Mouse (Mus musculus): ENCODE measurements around the gene Gm3646. TPM values are rescaled to one million over a fixed set of nuclear protein-coding genes. Genes with fewer than 3 reads are reported as not detected.

The Gm3646 gene
- not detected in 2 replicates for polyA plus RNA-seq (2015; fragmentation: Nextera tagmentation; extraction: Ambion mirVana)

DNA sequence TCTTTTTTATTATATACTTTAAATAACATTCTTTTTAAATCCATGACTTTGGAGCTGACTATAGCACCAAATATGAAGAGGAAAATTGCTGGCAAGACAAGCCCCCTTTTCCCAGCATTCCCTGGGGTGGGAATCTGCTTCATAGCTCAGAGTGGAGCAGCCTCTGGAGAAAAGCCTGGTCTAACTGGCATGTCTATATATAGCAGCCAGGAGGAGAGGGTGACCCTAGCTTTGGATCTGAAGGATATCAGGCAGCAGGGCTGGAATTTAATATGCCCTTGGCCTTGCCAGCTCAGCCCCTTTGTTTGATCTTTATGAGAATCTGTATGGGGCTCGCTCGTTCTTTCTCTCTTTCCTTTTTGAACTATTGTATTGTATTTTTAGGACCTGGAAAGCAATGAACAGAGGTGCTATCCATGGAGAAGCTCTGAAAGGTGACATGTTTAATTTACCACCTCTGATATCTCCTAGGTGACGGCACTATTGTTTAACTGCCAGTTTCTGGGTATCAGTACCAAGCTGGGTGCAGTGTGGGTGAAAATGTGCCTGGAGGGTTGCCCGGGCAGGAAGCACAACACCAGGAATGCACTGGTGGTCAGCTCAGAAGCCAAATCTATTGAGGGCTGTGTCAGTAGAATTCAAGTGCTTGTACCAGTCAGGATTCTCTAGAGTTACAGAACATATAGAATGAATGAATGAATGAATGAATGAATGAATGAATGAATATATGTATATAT, at the start of gene Gm3646:
Gene Gm3646 (minus strand): TSS at position 90 of the 737 bp plus-strand sequence.
- no peak for DNase-seq (ENCODE audit: low spot score)

DNA sequence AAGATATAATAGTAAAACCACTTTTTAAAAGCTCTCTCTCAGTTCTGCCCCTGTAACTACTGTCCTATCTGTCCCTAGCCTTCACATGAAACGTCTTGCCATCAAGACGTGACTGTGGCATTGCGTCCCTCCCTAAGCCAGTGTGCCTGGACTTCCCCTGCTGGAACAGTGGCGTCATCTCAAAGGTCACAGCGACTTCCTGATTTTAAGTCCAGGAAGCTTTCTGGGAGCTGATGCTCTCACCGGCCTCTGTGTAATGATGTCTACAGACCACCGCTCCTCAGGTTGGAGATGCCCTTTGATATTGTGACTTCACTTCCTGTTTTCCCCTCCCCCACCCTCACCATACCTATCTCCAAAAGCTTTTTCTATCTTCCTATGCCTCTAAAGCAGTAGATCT, 41.9 kb upstream of the Gm3646 start:
- DNase-seq (ENCODE audit: low spot score): peak; percentile 18

DNA sequence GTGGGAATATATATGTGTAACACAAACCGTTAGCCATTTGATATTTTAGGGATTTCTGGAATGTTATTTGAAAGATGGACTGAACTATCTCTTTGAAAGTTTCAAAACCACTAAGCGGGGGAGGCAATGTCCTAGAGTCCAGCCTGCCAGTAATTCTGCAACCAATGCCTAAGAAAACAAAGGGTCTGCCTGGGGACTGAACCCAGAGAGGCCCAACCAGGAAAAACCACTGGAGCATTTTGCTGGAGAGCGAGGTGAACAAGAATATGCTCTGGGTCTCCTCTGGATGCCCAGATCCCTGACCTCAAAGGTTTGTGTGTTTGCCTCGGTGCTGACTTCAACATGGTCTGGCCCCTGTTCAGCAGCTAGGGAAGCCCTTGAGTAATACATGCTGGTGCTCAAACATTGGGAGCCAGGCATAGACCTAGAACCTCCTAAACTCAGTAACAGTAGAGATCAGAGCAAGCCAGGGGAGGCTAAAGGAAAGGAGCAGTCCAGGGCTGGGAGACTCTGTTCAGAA, 41.0 kb upstream of the Gm3646 start:
- no peak for DNase-seq (ENCODE audit: low spot score)

DNA sequence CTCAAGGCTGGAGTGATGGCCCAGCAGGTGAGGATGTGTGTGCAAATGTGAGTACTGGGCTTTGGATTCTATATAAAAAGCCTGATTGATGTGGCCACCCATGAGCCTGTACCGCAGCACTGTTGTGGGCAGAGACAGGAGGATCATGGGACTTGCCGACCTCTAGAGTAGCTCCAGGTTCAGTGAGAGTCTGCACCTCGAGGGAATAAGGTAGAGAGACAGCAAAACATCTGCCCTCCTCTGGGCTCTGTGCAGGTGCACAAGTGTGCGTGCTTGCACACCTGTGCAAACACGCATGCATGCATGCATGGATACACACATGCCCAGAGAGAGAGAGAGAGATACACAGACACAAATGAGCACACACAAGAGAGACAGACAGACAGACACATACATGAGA, 38.2 kb upstream of the Gm3646 start:
- DNase-seq (ENCODE audit: low spot score): peak; percentile 62

DNA sequence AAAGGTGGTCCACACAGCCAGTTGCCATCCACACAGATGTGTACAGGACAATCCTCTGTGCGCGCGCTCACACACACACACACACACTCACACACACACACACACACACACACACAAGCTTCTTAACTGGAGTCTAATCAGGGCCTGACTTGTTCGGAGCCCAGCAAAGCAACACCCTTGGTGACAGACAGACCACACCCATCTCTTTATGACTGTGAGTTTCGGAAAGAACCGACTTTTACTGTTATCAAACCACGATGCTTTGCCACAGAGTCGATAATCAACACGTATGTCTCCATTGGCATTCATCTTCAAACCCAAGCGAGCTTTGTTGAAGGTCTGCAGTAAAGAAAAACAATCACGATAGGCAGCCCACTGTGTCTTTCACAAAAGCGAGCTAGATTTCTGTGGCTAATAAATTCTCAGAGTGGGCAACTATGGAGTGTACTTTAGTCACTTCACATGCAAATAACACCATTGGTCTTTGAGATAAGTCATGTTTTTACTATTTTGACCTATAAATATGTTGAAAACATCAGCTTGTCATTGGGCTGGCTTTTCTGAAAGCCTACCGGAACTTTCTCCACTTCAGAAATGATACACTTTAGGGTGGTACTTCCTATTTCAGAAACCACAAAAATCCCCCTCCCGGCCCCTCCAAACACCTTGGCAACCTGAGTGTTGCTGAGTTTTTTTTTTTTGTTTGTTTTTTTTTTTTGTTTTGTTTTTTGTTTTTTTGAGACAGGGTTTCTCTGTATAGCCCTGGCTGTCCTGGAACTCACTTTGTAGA, 37.3 kb upstream of the Gm3646 start:
- peak; percentile 55 for DNase-seq (ENCODE audit: low spot score)

DNA sequence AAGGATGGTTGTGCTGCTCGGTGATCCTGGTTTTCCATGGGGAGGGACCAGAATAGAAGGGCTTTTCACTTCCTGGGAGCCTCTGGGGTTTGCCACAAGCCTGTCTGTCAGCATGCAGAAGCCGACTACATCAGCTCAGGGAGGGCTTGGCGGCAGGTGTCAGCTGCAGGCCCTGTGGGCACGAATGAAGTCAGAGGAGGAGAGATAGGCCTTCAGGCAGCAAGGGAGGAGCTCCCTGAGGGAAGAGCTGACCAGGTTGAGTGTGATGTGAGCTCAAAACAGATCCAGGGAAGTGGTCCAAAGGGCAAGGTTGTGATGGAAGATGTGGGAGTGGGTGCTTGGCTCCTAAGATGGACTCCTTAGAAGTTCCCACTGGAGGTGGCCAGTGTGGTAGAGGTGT, 35.7 kb upstream of the Gm3646 start:
- DNase-seq (ENCODE audit: low spot score): peak; percentile 70

DNA sequence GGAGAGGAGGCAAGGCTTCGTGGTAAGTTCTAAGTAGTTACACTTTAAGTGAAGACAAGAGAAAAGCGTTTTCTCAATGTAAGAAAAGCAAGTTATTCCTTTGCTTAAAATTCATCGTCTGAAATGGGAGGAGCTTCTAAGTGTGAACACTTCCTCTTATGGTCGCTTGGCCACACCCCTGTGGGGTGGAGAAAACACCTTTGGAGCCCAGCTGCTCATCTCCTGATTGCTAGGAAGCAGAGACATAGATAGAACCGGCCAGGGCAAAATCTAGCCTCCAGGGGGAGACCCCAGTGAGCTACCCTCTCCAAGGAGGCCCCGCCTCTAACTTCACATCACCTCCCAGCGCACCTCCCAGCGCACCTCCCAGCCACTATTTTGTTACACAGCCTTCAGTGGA, 34.7 kb upstream of the Gm3646 start:
- peak; percentile 48 for DNase-seq (ENCODE audit: low spot score)

DNA sequence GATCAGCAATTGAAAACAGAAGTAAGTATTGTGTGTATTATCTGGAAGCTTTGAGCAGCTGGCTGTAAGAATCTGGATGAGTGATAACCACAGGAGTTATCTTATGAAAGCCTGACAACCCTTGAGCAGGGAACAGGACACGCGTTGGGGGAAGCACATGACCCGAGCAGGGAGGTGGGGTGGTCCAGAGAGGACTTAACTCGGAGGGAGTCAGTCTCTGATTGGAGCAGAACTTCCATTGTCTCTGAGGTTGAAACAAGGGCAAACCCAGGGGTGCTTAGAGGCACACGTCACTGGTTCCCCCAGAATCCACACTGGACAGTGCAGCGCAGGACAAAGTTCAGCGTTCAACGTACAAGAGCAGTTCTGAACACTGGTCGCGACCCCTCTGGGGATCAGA, 34.1 kb upstream of the Gm3646 start:
- DNase-seq (ENCODE audit: low spot score): no peak

DNA sequence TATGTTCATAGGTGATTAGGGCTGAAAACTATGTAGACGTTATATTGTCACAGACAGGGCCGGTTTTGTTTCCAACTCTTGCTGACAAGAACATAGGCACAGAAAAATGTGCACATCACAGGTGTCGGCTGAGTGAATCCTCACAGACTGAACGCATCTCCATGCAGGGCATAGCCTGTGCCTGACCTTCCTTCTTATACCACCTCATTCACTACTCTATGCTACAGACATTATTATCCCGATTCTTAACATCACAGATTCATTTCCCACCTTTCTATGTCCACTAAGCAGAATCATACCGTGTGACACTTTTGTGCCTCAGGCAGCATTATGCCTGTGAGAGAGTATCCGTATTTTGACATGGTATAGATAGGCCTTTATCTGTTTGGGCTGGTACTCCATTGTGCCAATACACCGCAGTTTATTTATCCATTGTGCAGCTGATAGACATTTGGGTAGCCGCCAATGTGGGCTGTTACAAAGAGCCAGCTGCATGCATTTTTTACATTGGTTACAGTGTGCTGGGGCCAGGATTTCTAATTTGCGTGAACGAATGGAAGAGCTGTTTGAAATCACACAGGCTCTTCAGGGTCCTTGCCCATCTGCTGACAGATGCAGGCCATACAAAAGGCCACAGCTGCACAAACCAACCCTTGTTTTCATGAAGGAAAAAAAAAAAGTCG, 33.5 kb upstream of the Gm3646 start:
- DNase-seq (ENCODE audit: low spot score): no peak

DNA sequence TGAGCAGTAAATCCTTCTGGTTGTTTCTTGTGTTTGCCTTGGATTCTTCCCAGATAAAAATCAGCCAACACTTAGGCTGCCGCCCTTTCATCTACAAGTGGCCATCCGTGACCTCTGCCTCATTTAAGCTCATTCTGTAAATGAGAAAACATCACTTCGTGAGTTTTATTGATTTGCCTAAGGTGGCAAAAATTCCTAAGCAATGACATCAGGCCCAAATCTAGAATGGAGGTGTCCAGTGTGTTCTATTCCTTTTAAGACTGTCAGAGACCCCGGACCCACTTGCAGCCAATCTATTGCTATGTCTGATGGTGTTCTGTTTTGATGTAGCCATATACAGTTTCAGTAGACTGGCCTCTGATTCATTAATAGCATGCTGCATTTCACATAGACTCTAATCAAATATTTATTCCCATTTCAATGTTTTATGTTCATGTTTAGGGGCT, 26.5 kb upstream of the Gm3646 start:
- DNase-seq (ENCODE audit: low spot score): no peak

DNA sequence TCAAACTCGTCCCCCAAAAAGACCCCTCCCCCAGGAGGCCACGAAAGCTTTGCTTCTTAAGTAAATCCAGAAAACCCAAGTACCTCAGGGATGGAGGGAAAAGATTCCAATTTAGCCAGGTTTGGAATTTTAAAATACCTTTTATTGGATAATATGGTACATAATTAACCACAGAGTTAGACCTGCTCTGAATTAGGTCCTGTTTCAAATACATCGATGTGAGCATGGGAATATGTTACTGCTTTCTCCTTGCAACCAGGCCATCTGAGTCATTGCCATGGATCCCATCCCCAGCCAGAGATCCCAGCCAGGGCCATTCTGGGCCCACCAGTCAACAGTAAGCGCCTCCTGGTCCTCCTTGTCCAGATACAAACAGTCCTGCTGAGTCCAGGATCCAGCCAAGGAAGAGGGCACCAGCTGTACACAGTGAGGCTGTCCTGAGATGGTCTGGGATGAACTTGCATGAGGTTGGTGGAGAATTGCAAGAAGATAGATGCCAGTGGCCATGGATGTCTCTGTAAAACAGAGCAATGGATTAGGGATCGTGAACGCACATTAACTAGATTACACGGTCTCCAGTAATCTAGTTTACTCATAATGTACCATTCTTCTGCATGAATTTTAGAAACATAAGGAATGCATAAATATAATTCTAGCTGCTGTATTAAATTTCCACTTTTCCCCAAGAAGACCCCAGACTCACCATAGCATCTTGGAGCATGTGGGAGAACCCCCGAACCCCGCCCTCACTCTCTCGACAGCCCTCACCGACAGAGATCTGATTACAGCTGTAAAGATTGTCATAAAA, 25.9 kb upstream of the Gm3646 start:
- no peak for DNase-seq (ENCODE audit: low spot score)

DNA sequence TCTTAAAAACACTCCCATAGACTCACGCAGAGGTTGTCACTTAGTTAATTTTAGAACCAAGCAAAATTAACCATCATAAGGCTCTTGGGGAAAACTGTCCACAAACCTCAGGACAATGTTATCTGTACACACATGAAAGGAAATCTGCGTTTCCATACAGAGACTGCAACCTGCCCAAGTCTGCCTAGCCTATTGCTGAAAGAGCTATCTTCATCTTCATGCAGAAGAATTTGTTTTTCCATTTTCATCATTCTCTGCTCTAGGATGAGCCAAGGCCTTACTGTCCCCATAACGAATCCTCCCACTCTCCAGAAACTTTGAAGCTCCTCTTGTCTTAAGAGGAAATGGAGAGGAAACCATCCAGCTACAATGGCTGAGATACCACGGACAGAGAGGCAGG, 19.8 kb upstream of the Gm3646 start:
- no peak for DNase-seq (ENCODE audit: low spot score)

DNA sequence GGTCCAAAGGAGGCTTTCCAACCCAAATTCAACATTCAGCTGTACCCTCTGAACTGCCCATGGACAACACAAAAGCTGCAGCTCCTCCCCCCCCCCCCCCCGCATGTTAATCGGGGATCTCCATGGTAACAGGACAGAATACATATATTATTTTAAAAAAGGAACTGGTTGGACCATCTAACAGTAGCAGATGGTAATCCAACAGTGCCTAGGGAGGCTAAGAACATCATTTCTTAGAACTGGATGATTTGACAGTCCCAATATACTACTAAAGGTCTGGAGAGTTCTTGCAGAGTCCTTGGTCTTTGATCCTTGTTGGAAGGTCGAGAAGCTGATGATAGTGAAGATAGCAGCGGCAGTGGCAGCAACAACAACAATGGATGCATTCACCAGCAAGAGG, 19.1 kb upstream of the Gm3646 start:
- DNase-seq (ENCODE audit: low spot score): no peak

DNA sequence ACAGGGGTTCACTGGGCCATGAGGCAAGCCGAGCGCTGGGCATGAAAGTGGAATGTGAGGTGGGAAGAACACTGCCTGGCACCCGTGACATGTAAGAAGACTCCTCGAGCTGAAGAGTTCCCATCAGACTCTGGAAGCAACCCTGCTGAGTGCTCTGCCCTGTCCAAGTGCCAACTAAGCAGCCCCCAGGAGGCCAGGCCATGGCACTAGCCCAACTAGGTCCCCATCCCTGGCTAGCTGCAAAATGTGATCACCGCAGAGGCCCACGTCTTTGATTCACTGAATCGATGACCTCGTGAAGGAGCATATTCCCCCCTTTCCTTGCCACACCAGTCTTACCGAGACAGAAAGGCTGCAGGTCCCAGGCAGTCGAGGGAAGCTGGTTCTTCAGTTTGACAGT, 14.5 kb upstream of the Gm3646 start:
- DNase-seq (ENCODE audit: low spot score): no peak

DNA sequence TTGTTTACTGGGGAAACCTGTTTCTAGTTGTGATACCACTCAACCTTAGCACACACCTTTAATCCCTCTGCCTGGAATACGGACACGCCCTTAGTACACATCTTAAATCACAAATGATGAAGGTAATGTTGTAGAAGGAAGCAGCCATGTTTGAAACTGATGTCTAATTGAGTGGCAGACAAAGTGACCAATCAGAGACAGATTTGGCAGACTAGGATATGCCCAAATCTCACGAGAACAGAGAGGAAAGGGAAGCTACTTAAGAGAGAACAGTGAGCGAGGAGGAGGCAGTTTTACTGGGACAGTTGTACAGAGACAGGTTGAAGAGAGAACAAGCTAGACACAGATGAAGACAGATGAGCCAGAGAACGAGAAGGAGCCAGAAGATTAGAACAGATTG, 10.6 kb upstream of the Gm3646 start:
- no peak for DNase-seq (ENCODE audit: low spot score)

DNA sequence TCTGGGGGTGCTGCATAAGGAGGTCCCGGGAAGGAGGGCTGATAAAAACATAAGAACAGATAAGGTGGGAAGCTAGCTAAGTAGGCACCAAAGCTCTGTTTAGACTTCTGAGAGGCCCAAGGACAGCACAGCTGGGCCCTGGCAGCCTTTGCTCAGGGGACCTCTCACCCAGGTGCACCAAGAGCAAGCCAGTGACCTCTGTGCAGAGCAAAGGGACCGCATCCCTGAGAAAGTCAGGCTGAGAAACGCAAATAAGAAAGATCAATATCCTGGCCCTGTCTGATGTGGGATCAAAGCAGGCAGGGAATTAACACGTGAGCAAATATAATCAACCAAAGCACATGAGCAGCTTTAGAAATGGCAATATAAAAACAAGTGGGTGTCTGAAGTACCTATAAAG, 7.9 kb upstream of the Gm3646 start:
- DNase-seq (ENCODE audit: low spot score): no peak

DNA sequence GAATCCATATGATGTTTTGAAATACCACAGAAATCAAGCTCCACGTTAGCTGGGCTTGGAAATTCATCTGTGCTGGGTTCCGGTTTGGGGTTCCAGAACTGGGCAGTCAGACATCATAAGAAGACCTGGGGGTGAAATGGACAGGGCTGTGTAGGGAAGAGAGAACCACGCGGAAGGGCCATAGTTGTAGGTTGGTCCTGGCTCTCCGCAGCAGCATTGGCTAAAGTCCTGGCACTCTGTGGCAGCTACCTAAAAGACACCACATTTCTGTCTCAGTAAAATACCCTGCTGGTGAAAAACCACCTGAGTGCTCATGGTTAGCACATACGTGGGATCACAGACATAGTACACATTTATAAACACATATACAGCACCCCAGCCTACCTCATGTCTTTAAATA, 343 bp downstream of the Gm3646 start:
- DNase-seq (ENCODE audit: low spot score): no peak

DNA sequence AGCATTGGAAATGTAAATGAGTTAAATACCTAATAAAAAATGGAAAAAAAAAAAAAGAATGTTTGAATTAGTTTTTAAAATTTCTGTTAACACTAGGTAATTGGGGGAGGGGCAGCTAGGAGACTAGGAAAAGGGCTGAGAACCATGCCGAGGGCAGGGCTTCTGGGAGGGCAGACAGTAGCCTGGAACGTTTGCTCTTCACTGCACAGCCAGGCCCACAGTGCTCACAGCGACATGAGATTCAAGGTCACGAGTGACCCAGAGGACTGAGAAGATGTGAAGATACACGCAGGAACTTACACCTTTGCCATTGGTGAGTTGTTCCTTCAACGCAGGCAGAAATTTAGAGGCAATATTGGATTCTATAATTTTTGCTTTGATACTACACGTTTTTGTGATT, 2.2 kb downstream of the Gm3646 start:
- no peak for DNase-seq (ENCODE audit: low spot score)

DNA sequence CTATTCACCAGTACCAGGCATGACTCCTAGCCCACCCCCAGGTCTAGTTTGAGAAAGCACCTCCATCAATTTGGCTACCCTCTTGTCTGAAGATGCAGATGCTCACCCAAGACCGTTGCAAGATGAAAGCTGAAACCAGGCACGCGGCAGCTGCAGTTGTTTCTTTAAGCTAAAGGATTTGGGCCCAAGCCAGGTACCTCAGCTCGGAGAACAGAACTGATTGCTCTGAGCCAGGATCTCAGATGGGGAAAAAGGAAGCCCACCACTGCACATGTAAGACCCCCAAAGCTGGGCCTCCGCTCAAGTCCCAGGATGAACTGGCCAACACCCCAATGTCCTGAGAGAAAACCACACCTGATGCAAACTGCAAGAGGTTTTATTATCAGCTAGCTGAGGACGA, 7.6 kb downstream of the Gm3646 start:
- no peak for DNase-seq (ENCODE audit: low spot score)

DNA sequence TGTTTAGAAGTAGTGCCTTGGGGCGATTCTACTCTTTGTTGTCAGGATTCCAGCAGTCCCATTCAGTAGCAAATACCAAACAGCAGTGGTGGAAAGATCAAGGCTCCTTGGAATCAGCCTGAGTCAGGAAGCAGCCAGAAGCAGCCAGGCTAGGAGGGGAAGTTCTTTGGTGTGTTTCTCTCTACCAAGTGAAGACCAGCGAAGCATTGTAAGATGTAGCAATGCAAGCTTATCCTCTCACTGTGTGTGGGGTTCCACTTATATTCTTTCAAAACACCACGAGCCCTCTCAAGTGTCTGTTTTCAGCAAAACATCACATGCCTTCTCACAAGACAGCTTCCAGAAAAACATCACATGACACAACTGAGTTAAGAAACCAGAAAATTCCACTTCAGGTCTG, 8.4 kb downstream of the Gm3646 start:
- no peak for DNase-seq (ENCODE audit: low spot score)

DNA sequence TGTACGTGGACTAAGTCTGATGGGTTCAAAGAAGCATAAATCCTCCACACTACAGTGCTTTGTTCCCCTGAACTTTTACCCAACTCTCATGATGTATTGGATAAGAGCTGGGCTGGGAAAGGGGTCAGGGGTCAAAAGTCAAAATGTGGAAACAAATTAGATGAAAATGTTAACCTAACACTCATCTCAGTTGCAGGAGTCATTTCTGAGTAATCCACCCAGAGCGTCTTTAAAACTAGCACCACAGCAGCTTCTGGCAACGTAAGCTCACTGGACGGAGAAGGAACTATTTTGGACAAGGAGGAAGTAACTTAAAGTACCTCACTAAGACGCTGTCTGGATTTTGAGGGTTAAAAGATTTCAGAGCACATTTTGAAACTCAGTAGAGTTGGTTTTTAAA, 20.5 kb downstream of the Gm3646 start:
- no peak for DNase-seq (ENCODE audit: low spot score)
